Mouse (Mus musculus) gastrocnemius, postnatal 4 days (tissue): ENCODE measurements at regions not wholly inside any gene's neighbourhood (a gene's known extent, or its start where the extent isn't known, plus 50 kb on each side); places are given as distances from the start of the nearest gene placed in this dataset.
A peak's percentile ranks its signal among the peaks of the same experiment; 100 is the strongest.

Experiments used
- DNase-seq, 2 experiments: peaks; one replicate each; pipeline ENCODE4 v3.0.0; 2021 to 2022; ENCODE audit warnings: low spot score in 2 of 2, mixed read lengths in 2 of 2

DNA sequence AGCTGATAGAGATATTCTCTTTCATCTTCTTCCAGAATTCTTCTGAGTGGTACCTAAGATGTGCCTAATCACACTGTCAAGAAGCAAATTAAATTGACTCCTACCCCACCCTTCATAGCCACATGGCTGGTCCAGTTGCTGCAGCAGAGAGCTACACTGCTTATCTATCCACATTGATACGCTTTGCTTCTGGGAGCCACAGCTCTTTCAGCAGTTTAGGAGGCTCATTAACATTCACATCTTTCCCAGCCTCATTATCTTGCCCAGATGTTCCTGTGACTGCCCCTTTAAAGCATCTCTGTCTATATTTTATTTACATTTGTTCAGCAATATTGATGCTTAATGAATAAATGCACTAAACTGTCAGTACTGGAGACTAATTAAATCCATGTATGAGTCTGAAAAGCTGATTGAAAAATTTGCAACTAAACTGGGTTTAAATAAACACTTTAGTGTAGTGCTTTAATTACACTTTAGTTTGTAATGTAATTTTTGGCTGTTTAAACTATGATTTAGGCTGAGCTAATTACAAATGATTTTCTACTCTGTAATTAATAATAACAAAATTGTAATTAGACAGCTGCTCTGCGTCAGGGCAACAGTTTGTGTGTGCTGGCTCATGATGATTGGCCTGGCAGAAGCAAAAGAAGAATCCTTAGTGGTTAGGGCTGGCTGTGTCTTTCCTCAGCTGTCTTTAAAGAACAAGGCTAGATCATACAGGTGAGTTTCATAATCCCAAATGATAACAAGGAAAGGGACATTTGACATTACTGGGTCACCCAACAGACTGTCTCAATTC lies 632.5 kb upstream of the Tle4 start:
- DNase-seq, result no peak

GRCm38 (mm10) chr19:15217387-15217786 lies 619.5 kb upstream of the Tle4 start:
- no peak for DNase-seq

GRCm38 (mm10) chr19:15214651-15215050 lies 616.8 kb upstream of the Tle4 start:
- DNase-seq, result no peak

DNA sequence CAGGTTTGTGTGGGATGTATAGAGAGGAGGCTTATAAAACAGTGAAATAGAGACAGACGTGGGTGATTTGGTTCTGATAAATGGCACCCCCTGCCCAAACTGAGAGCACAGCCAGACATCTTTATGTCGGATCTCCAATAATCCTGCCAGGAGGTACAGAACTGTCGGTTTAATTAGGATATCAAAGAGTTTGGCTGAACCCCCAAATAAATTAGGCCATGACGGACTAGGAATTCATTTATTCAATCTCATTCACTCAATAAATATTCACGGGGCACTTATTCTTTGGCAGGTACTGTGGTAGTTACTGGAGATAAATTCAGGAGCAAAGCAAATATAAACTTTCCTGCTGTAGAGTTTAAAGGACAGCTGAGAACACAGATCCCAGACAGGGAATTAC lies 615.0 kb upstream of the Tle4 start:
- DNase-seq, result no peak

- no peak for DNase-seq
Observed at GRCm38 (mm10) chr19:15203039-15203438, 605.2 kb upstream of the Tle4 start.

- peak in 1 of 2 experiments; percentile 12 for DNase-seq
Observed at GRCm38 (mm10) chr19:15201262-15201661, 603.4 kb upstream of the Tle4 start.

DNA sequence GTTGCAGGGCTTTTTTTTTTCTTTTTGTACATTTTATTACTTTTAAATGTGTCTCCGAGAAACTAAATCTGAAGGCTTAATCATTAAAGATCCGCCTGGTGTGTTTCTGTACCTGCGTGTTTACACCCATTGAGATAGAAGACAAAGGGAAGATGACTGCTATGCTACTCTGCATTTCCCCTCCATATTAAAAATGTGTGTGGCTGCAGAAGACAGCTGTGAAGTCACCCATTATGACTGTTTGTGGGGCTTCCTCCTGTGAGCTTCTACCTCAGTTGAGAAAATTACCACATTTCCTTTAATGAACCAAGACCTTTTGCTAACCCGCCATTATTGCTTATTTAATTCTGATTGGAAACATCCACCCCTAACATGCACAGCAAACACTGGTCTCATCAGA lies 602.9 kb upstream of the Tle4 start:
- no peak for DNase-seq

- DNase-seq, result no peak
Observed at GRCm38 (mm10) chr19:15200361-15200760, 602.5 kb upstream of the Tle4 start.

DNA sequence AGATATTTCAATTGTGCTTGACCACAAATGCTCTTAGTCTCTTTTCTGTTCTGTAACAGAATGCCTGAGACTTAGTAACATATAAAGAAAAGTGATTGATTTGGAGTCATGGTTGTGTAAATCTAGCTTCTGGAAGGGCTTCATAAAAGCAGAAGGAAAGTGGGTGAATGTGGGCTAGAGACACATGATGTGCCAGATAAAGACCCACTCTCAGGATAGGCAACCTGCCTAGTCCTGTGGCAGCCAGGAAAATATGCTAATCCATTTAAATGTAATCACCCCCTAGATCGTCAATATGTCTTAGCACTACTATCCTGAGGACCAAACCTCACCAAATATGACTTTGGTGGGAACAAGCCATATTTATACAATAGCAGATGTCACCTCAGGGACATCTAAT lies 601.8 kb upstream of the Tle4 start:
- no peak for DNase-seq

DNA sequence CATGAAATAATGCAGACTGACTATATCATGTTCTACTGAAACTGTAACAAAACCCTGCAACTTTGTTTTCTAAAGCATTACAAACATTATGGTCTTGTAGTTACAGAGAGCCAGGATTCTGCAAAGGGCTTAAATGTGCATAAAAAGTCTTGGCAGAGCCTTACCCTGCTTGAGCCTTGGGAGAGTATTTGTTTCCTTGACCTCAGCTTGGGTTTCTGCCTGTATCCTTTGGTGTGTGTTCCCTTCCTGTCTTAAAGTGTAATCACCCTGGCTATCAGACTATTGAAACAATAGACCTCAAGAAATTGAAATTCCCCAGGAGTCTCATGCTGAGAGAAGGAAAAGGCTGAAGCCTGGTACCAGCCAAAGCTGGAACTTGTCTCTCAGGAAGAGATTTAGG lies 577.4 kb upstream of the Tle4 start:
- no peak for DNase-seq

DNA sequence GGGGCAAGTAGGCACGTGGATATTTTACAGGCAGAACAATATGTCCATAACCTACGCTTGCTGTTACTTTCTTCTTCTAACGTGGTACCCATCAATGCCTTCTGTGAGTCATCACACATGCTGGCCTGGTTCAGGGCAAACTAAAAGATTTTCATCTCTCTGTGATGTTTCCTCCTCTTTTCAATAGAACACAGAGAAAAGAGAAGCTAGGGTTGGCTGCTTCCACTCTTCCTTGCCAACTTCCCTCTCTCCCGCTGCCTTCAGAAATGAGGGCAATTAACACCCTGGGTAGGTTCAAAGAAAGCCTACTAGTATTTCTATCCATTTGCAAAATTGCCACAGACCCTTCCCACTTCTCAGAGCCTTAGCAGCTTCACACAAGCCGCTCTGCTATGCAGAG lies 575.5 kb upstream of the Tle4 start:
- DNase-seq, result no peak

- no peak for DNase-seq
Observed at GRCm38 (mm10) chr19:15167184-15167583, 569.3 kb upstream of the Tle4 start.

- no peak for DNase-seq
Observed at GRCm38 (mm10) chr19:15160641-15161040, 562.8 kb upstream of the Tle4 start.

DNA sequence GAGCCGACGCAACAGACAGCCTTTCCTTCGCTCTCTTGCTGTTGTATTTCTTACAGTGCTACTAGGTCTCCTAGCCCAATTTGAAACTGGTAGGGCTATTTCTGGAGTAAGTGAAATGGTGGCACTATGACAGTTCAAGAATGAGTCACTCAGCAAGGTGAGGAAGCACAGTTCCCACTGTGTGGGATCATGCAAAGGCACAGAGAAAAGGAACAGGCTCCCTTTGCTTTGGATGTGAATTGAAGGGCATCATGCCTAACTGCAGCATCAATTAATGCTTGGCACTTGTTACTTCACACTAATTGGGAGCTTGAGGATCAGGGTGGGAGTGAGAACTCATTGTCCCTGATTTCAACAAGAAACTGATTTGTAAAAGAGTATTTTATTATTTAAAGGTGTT lies 560.8 kb upstream of the Tle4 start:
- DNase-seq, result no peak

DNA sequence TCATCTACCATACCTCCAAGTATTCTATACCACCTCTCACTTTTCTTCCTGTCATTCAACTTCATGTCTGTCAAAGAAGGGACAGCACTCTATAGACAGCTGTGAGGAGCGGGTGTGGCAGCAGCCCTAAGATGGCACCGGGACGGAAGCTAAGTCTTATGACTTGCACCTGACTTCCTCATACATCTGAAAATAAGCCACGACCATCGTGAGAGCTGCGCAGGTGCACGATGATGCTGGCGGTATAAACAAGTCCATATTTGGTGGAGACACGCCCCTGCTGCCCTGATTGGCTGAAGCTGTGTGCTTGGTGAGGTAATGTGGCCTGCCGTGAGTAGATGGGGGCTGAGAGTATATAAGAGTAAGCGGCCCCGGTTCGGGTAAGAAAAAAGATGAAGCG lies 560.3 kb upstream of the Tle4 start:
- no peak for DNase-seq

- DNase-seq, result no peak
Observed at GRCm38 (mm10) chr19:15154693-15155092, 556.8 kb upstream of the Tle4 start.

DNA sequence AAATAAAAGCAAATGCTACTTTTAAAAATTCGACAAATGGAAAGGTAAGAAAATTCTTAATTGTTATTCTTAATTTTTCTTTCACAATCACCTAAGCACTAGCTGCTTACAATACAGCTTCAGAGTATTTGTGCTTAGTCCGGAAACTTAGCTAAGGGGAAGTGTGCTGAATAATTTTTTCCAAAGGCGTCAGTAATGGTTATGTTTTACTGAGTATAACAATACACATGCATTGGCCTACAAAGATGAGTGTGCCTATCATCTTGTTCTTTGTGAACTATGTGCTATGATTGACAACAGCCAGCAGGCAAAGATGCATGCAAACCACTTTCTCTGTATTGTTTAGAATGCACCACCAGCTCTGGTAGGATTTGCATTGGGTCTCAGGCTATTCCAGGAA lies 548.5 kb upstream of the Tle4 start:
- no peak for DNase-seq

DNA sequence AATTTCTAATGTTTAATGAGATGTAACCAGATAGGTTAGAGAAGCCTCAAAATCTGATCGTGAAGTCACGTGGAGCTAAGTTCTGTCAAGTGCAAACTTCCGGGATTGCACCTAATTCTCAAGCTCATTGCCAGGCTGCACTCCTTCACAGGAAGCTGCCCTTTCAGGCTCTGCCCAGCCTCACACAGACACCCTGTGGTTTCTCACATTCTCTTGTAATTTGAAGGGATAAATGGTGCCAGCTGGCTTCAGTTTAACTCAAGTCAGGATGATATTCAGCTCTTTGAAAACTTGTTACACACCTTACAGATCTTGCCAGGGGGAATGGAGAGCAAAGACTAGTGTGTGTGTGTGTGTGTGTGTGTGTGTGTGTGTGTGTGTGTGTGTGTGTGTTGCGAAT lies 529.3 kb upstream of the Tle4 start:
- DNase-seq, result no peak

DNA sequence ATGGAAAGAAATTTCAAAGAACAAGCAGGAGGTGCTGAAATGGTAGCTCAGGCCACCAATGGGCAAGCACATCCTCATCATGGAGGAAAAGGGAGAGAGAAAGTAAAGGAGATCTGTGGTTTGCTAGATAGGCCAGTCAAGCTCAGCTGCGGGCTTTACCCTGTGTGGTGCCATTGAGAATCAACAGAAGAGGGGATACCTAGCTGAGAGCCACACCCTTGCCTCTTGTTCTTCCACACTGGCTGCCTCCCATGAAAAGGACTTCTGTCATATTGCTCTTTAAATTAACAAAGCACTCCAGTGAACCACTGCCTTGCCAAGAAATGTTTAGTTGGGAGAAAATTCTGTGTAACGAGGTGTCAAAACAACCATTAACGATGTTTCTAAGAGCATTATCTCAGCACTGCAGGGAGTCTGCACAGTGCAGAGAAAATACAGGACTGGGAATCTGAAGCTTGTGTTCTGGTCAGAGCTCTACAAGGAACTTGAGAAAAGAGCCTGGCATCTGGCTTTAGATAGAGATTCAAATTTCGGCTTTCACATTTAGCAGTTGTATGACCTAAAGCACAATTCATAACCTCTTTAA lies 510.7 kb upstream of the Tle4 start:
- DNase-seq, result no peak

DNA sequence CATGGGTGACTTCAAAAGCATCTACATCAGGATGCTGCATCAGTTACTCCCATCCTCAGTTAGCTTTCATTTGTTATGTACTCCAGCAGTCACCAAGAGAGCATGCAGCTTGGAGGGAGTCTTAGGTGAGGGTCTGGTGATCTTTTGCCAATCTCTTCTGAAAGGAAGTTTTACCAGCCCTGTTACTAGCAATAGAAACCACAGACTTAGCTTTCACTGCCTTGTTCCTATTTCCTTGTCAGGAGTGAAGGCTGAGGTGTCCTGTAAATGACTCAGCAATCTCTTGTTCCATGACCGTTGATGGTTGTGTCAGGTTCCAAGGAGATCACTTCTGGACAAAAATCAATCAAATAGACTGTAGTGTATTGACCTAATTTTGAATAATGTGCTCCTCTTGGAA lies 497.2 kb upstream of the Tle4 start:
- DNase-seq, result no peak

DNA sequence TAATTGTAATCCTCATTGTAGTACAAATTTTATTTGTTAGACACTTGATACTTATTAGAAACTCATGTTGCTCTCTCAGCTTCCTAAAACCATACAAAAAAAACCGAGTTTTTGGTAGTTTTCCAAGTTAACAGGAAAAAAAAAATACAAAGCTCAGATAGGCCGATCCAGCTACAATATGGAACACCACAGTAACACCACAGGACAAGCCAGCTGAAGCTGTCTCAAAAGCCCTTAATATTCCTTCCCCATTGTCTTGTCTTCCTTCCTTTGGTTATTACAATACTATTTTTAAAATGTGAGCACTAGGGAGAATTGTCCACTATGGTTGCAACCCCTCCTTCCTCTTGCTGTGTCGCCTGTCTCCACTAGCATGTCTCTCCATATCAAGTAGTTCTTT lies 495.7 kb upstream of the Tle4 start:
- DNase-seq, result no peak

DNA sequence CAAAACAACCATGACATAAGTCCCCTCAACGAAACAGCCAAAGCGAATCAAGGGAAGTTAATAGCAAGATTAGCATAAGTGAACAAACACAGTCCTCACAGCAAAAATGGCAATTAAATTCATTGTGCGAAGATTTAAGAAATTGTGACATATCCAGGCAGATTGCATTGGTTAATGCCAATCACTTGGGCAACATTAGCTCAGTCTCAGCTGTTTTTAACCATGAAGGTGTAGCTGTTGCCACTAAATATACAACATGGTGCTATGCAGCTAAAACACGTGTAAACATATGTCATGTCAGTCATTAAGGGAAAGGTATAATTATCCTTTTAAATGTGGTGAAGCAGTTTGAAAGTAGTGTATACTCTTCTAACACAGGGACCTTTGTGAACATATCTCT lies 482.8 kb upstream of the Tle4 start:
- no peak for DNase-seq

GRCm38 (mm10) chr19:15057801-15058200 lies 459.9 kb upstream of the Tle4 start:
- no peak for DNase-seq
